8 mouse cellular contexts compared by ENCODE assay signal in the genomic region with DNA sequence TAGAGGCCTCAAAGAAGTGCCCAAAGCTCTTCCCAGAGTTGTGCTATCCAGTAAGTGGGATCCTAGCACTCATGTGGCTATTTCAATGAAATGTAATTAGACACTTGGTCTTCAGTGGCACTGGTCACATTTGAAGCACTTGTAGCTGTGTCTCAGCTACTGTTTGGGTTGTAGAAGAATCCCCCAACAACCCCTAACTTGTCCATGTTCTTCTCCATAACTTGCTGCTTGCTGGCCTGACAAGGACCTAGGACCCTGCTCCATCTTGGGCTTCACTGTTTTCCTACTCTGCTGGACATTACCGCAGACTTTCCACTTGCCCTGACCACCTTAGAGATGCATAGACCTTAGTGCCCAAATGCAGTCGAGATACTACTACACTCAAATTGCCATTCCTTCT. TPM values are rescaled to one million over a fixed set of nuclear protein-coding genes. Genes with fewer than 3 reads are reported as not detected.
A peak's percentile ranks its signal among the peaks of the same experiment; 100 is the strongest.
DNase-seq lines count a peak whose midpoint lies in the region; ATAC-seq and TF ChIP-seq lines count a peak whose summit lies in the region.

No protein-coding gene starts in this region.

- H3K9me3 ChIP-seq in heart, postnatal 0 days (replicated peaks; ENCODE audit: control insufficient read depth, low read length), result no peaks in the 10 kb centered on the region
- no peaks in the 10 kb centered on the region for H3K9me3 ChIP-seq in midbrain, embryonic 10.5 days (replicated peaks)

- TF ChIP-seq CTCF in kidney, adult 2 months (conservative IDR thresholded peaks at IDR 0.05; ENCODE audit: insufficient read depth, insufficient read length, low read depth, low read length), result no peak
- TF ChIP-seq CTCF in heart, postnatal 0 days (IDR thresholded peaks at IDR 0.05; ENCODE audit: low read depth), result no peak

- ATAC-seq in heart, postnatal 0 days (ENCODE audit: insufficient read depth, low read depth), result no peak
- ATAC-seq in megakaryocyte progenitor cell, adult 5-6 weeks (replicated peaks; ENCODE audit: poor library complexity), result no peak

- no peak for DNase-seq in kidney, adult 2 months
- no peak for DNase-seq in kidney, adult 11 months
- peak; percentile 7 for DNase-seq in MEL-GATA-1-ER (ENCODE audit: extremely low read depth, low read depth)
- no peak for DNase-seq in heart, postnatal 0 days (ENCODE audit: low spot score)
- no peak for DNase-seq in midbrain, embryonic 10.5 days (ENCODE audit: low spot score)
- DNase-seq in left cerebral cortex, adult 9 months (ENCODE audit: low spot score in 2 of 2), result no peak
- DNase-seq in cerebellum, adult 11-12 months, result no peak

- no peak for TF ChIP-seq POLR2A in kidney, adult 2 months (IDR thresholded peaks at IDR 0.05; ENCODE audit: low read depth, low read length)

- H3K27me3 ChIP-seq in kidney, adult 2 months (replicated peaks; ENCODE audit: control insufficient read depth, insufficient read depth, low read length), result no peaks in the 10 kb centered on the region
- H3K27me3 ChIP-seq in heart, postnatal 0 days (ENCODE audit: control insufficient read depth, insufficient read depth, low read length), result no peaks in the 10 kb centered on the region
- H3K27me3 ChIP-seq in midbrain, embryonic 10.5 days (ENCODE audit: low read depth, poor library complexity, severe bottlenecking), result no peaks in the 10 kb centered on the region

- H3K4me2 ChIP-seq in heart, postnatal 0 days (ENCODE audit: low read depth, low read length), result peak overlapping the region; percentile 82

- peak overlapping the region; percentile 69 for H3K4me3 ChIP-seq in kidney, adult 2 months (ENCODE audit: insufficient read depth, low read depth, low read length)
- peak overlapping the region; percentile 82 for H3K4me3 ChIP-seq in heart, postnatal 0 days (ENCODE audit: low read depth, low read length)
- H3K4me3 ChIP-seq in midbrain, embryonic 10.5 days, result peak overlapping the region; percentile 90

- peak overlapping the region; percentile 99 for H3K27ac ChIP-seq in kidney, adult 2 months (ENCODE audit: insufficient read depth, low read depth, low read length)
- H3K27ac ChIP-seq in heart, postnatal 0 days (ENCODE audit: low read depth), result peak overlapping the region; percentile 100
- peak overlapping the region; percentile 100 for H3K27ac ChIP-seq in midbrain, embryonic 10.5 days (replicated peaks)

- peaks cover 11% of the 10 kb centered on the region; the same call in 1 of the 2 replicates for H3K4me1 ChIP-seq in kidney, adult 2 months (ENCODE audit: control insufficient read depth, insufficient read depth, low read length)
- H3K4me1 ChIP-seq in heart, postnatal 0 days (ENCODE audit: control insufficient read depth, insufficient read depth), result peaks cover 18% of the 10 kb centered on the region
- H3K4me1 ChIP-seq in midbrain, embryonic 10.5 days, result peaks cover 20% of the 10 kb centered on the region

- no peak for TF ChIP-seq EP300 in heart, postnatal 0 days (IDR thresholded peaks at IDR 0.05; ENCODE audit: low read depth)

- no peaks in the 10 kb centered on the region for H3K36me3 ChIP-seq in kidney, adult 2 months (ENCODE audit: control insufficient read depth, insufficient read depth, low read length)
- H3K36me3 ChIP-seq in heart, postnatal 0 days (replicated peaks; ENCODE audit: control insufficient read depth, insufficient read depth, low read length), result peaks cover 9% of the 10 kb centered on the region; the same call in 1 of the 2 replicates
- H3K36me3 ChIP-seq in midbrain, embryonic 10.5 days, result peaks cover 10% of the 10 kb centered on the region

- peak overlapping the region; percentile 96 for H3K9ac ChIP-seq in heart, postnatal 0 days (replicated peaks; ENCODE audit: low read depth, low read length)

- 6% methylated on average over 2 of the region's 2 CpGs for WGBS in kidney, adult 2 months
- 39% methylated on average over 2 of the region's 2 CpGs for WGBS in heart, postnatal 0 days
- WGBS in midbrain, embryonic 10.5 days, result 73% methylated on average over 2 of the region's 2 CpGs

RNA-seq across cellular contexts. Expression of a gene that starts 1.0 kb away (rescaled TPM):
- 2.0 and 2.6 TPM in 2 replicates for polyA plus RNA-seq in kidney, adult 2 months (2012; rRNA removed)
- 7.4 and 22.9 TPM in 2 replicates for total RNA-seq in heart, postnatal 0 days (2014; rRNA removed; ENCODE audit: low replicate concordance)
- polyA plus RNA-seq in heart, postnatal 0 days (2015; fragmentation: Nextera tagmentation; extraction: Ambion mirVana), result 19.0 and 20.4 TPM in 2 replicates
- polyA plus RNA-seq in midbrain, embryonic 10.5 days (2016; fragmentation: Nextera tagmentation; extraction: Ambion mirVana), result 42.3 and 51.5 TPM in 2 replicates
- 59.9 and 71.0 TPM in 2 replicates for total RNA-seq in megakaryocyte progenitor cell, adult 5-6 weeks (2015)
- total RNA-seq in megakaryocyte progenitor cell, adult 5-6 weeks (2017), result 78.4 and 133 TPM in 2 replicates

RNA-seq across cellular contexts. Expression of a gene that starts 15.1 kb away (rescaled TPM):
- 6.4 and 7.5 TPM in 2 replicates for polyA plus RNA-seq in kidney, adult 2 months (2012; rRNA removed)
- total RNA-seq in heart, postnatal 0 days (2014; rRNA removed; ENCODE audit: low replicate concordance), result 14.5 and 33.4 TPM in 2 replicates
- 11.2 and 12.2 TPM in 2 replicates for polyA plus RNA-seq in heart, postnatal 0 days (2015; fragmentation: Nextera tagmentation; extraction: Ambion mirVana)
- 0.11 TPM in 1 of 2 replicates, not detected in the other for polyA plus RNA-seq in midbrain, embryonic 10.5 days (2016; fragmentation: Nextera tagmentation; extraction: Ambion mirVana)
- 3.8 and 7.1 TPM in 2 replicates for total RNA-seq in megakaryocyte progenitor cell, adult 5-6 weeks (2015)
- 7.5 and 13.9 TPM in 2 replicates for total RNA-seq in megakaryocyte progenitor cell, adult 5-6 weeks (2017)

RNA-seq across cellular contexts. Expression of a gene that starts 41.9 kb away (rescaled TPM):
- polyA plus RNA-seq in kidney, adult 2 months (2012; rRNA removed), result 157 and 198 TPM in 2 replicates
- total RNA-seq in heart, postnatal 0 days (2014; rRNA removed; ENCODE audit: low replicate concordance), result 115 and 163 TPM in 2 replicates
- polyA plus RNA-seq in heart, postnatal 0 days (2015; fragmentation: Nextera tagmentation; extraction: Ambion mirVana), result 42.3 and 45.7 TPM in 2 replicates
- 41.2 and 42.2 TPM in 2 replicates for polyA plus RNA-seq in midbrain, embryonic 10.5 days (2016; fragmentation: Nextera tagmentation; extraction: Ambion mirVana)
- 36.3 and 40.9 TPM in 2 replicates for total RNA-seq in megakaryocyte progenitor cell, adult 5-6 weeks (2015)
- 54.2 and 61.9 TPM in 2 replicates for total RNA-seq in megakaryocyte progenitor cell, adult 5-6 weeks (2017)

RNA-seq across cellular contexts. Expression of a gene that starts 47.9 kb away (rescaled TPM):
- 0.02 TPM in 1 of 2 replicates, not detected in the other for polyA plus RNA-seq in kidney, adult 2 months (2012; rRNA removed)
- not detected in 2 replicates for total RNA-seq in heart, postnatal 0 days (2014; rRNA removed; ENCODE audit: low replicate concordance)
- not detected in 2 replicates for polyA plus RNA-seq in heart, postnatal 0 days (2015; fragmentation: Nextera tagmentation; extraction: Ambion mirVana)
- polyA plus RNA-seq in midbrain, embryonic 10.5 days (2016; fragmentation: Nextera tagmentation; extraction: Ambion mirVana), result not detected in 2 replicates
- total RNA-seq in megakaryocyte progenitor cell, adult 5-6 weeks (2015), result not detected in 2 replicates
- not detected in 2 replicates for total RNA-seq in megakaryocyte progenitor cell, adult 5-6 weeks (2017)

RNA-seq across cellular contexts. Expression of a gene that starts 60.0 kb away (rescaled TPM):
- not detected in 2 replicates for polyA plus RNA-seq in kidney, adult 2 months (2012; rRNA removed)
- not detected in 2 replicates for total RNA-seq in heart, postnatal 0 days (2014; rRNA removed; ENCODE audit: low replicate concordance)
- not detected in 2 replicates for polyA plus RNA-seq in heart, postnatal 0 days (2015; fragmentation: Nextera tagmentation; extraction: Ambion mirVana)
- not detected in 2 replicates for polyA plus RNA-seq in midbrain, embryonic 10.5 days (2016; fragmentation: Nextera tagmentation; extraction: Ambion mirVana)
- total RNA-seq in megakaryocyte progenitor cell, adult 5-6 weeks (2015), result not detected in 2 replicates
- not detected in 2 replicates for total RNA-seq in megakaryocyte progenitor cell, adult 5-6 weeks (2017)
